Mouse (Mus musculus) MEL (cell line): Measurements from ENCODE around the gene Dclre1b.

Source experiments
- BHLHE40 ChIP-seq: IDR thresholded peaks from 2 replicates; pipeline ENCODE4 v1.6.1; 2012; ENCODE audit warnings: low read depth, mild to moderate bottlenecking, inconsistent platforms, low read length, improper control_type of control experiment, borderline replicate concordance
- CTCF ChIP-seq, 3 experiments: IDR thresholded peaks in 2 of 3; conservative IDR thresholded peaks in 1 of 3; 2 replicates each; pipeline ENCODE4 v1.5.1; 2011 to 2012; ENCODE audit warnings: low read length in 3 of 3, low read depth in 2 of 3, mild to moderate bottlenecking in 2 of 3, improper control_type of control experiment in 1 of 3, inconsistent platforms in 1 of 3, mixed read lengths in 1 of 3, moderate library complexity in 1 of 3; ENCODE audit not compliant: control insufficient read depth in 1 of 3, insufficient read depth in 1 of 3, poor library complexity in 1 of 3, severe bottlenecking in 1 of 3
- EP300 ChIP-seq, 2 experiments: IDR thresholded peaks; 2 replicates each; pipeline ENCODE4 v1.6.1; 2011; ENCODE audit warnings: improper control_type of control experiment in 2 of 2, low read length in 2 of 2, low read depth in 1 of 2, mild to moderate bottlenecking in 1 of 2
- GATA1 ChIP-seq: IDR thresholded peaks from 2 replicates; pipeline ENCODE4 v1.6.1; 2011; ENCODE audit warnings: low read depth, low read length, improper control_type of control experiment
- HCFC1 ChIP-seq: IDR thresholded peaks from 2 replicates; pipeline ENCODE4 v1.6.1; 2012; ENCODE audit warnings: low read depth, mild to moderate bottlenecking, inconsistent platforms, low read length, improper control_type of control experiment, moderate library complexity
- MXI1 ChIP-seq: IDR thresholded peaks from 2 replicates; pipeline ENCODE4 v1.6.1; 2011; ENCODE audit warnings: mild to moderate bottlenecking, low read depth, low read length, improper control_type of control experiment
- POLR2A ChIP-seq, 2 experiments: IDR thresholded peaks; 2 replicates each; pipeline ENCODE4 v1.6.1; 2011 to 2012; ENCODE audit warnings: low read length in 2 of 2, mild to moderate bottlenecking in 2 of 2, control low read depth in 1 of 2, improper control_type of control experiment in 1 of 2, low read depth in 1 of 2, moderate library complexity in 1 of 2; ENCODE audit not compliant: control insufficient read depth in 1 of 2, insufficient read depth in 1 of 2, poor library complexity in 1 of 2
- RAD21 ChIP-seq: IDR thresholded peaks from 2 replicates; pipeline ENCODE4 v1.6.1; 2011; ENCODE audit warnings: mild to moderate bottlenecking, low read depth, low read length, improper control_type of control experiment
- SMC3 ChIP-seq: IDR thresholded peaks from 2 replicates; pipeline ENCODE4 v1.6.1; 2011; ENCODE audit warnings: low read depth, low read length, improper control_type of control experiment
- TCF12 ChIP-seq: IDR thresholded peaks from 2 replicates; pipeline ENCODE4 v1.6.1; 2014; ENCODE audit warnings: low read depth, mild to moderate bottlenecking, inconsistent platforms, low read length, improper control_type of control experiment, moderate library complexity
- ZC3H11A ChIP-seq: IDR thresholded peaks from 2 replicates; pipeline ENCODE4 v1.6.1; 2012; ENCODE audit warnings: low read depth, mild to moderate bottlenecking, inconsistent platforms, low read length, improper control_type of control experiment
- ZNF384 ChIP-seq: IDR thresholded peaks from 2 replicates; pipeline ENCODE4 v1.6.1; 2012; ENCODE audit warnings: low read depth, mild to moderate bottlenecking, inconsistent platforms, low read length, improper control_type of control experiment

GRCm38 (mm10) chr3:103772846-103773245 lies 36.4 kb downstream of the Dclre1b start:
- TF ChIP-seq CTCF (IDR thresholded peaks at IDR 0.05 in 2 of 3, conservative IDR thresholded peaks at IDR 0.05 in 1 of 3; ENCODE audit: control insufficient read depth in 1 of 3, insufficient read depth in 1 of 3, low read depth in 2 of 3, low read length in 3 of 3, poor library complexity in 1 of 3, severe bottlenecking in 1 of 3) (no peak), EP300 (IDR thresholded peaks at IDR 0.05; ENCODE audit: low read depth in 1 of 2, low read length in 2 of 2) (no peak), ZC3H11A (no peak), POLR2A (IDR thresholded peaks at IDR 0.05; ENCODE audit: control insufficient read depth in 1 of 2, insufficient read depth in 1 of 2, low read depth in 1 of 2, low read length in 2 of 2, poor library complexity in 1 of 2) (no peak), BHLHE40 (no peak), RAD21 (no peak), SMC3 (no peak), HCFC1 (no peak), ZNF384 (no peak), TCF12 (no peak), GATA1 (no peak), MXI1 (no peak)
